Mouse (Mus musculus): ENCODE measurements around the gene Kif18b. TPM values are rescaled to one million over a fixed set of nuclear protein-coding genes. Genes with fewer than 3 reads are reported as not detected.
A peak's percentile ranks its signal among the peaks of the same experiment; 100 is the strongest.

The Kif18b gene
- polyA plus RNA-seq, 1 experiment = 5.0 TPM

DNA sequence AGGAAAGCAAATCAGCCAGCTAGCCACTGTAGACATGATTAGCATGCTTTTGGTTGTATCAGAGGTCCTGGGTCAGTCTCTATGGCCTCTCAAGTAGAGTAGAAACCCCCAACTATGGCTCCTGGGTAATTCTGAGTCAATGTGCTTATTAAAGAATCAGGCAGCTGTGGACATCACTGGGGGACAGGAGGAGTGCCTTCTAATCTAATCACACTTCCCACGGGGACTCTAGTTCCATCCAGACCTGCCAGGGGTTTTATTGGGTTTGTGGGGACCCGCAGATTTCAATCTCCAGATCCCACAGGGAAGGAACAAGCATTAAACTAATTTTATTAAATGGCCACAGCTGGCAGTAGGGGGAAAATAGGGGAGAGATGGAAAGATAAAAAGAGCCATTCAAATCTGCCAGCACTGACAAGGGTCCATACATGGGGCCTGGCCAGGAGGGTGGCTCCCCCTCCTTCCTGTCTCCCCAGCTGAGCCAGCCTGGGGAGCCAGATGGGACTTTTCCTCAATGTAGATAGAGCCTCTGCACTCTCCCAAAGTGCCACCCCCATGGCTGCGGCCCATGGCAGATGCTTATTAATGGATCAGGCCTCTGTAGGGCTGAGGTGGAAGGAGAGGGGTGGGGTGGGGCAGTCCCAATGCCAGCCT is 12.7 kb upstream of the Kif18b start:
- Histone ChIP-seq H3K27ac (ENCODE audit: insufficient read depth, low read depth, low read length) (no peak overlapping the region), H3K4me1 (ENCODE audit: control insufficient read depth, insufficient read depth, insufficient read length, low read length) (no peaks in the 10 kb centered on the region), H3K4me3 (ENCODE audit: low read depth, low read length) (no peak overlapping the region), H3K36me3 (ENCODE audit: control insufficient read depth, insufficient read depth, low read length) (no peaks in the 10 kb centered on the region), H3K27me3 (ENCODE audit: control insufficient read depth, insufficient read depth, low read length) (peaks cover 16% of the 10 kb centered on the region; the same call in 1 of the 2 replicates)
- TF ChIP-seq POLR2A (IDR thresholded peaks at IDR 0.05; ENCODE audit: low read depth, low read length) (no peak), CTCF (IDR thresholded peaks at IDR 0.05; ENCODE audit: extremely low read depth, insufficient read length, insufficient replicate concordance, low read depth, low read length) (no peak)
- WGBS = 64% methylated on average over 3 of the region's 3 CpGs

DNA sequence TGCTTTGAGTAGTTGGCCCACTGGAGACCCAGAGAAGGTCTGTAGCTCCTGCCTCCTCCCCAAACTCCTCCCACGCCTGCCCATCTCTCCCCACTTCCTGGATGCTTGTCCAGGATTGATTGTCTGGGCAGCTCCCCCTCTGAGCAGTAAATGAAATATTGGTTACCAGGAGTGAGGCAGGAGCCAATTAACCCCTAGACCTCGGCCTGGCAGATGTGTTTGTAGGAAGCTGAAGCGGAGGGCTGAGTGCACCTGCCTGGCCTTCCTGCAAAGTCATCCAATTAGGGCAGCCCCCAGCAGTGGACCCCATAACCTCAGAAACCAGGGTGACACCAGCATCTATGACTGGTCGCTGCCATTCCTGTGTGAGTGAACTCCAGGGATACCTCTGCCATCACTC is 11.3 kb upstream of the Kif18b start:
- no peaks in the 10 kb centered on the region for H3K36me3 ChIP-seq (ENCODE audit: control insufficient read depth, insufficient read depth, low read length)
- 43% methylated on average over 4 of the region's 4 CpGs for WGBS
- H3K27ac ChIP-seq (ENCODE audit: insufficient read depth, low read depth, low read length) = no peak overlapping the region
- no peak overlapping the region for H3K4me3 ChIP-seq (ENCODE audit: low read depth, low read length)
- H3K27me3 ChIP-seq (ENCODE audit: control insufficient read depth, insufficient read depth, low read length) = peaks cover 13% of the 10 kb centered on the region; the same call in 1 of the 2 replicates
- TF ChIP-seq CTCF (IDR thresholded peaks at IDR 0.05; ENCODE audit: extremely low read depth, insufficient read length, insufficient replicate concordance, low read depth, low read length) = no peak
- no peak for TF ChIP-seq POLR2A (IDR thresholded peaks at IDR 0.05; ENCODE audit: low read depth, low read length)
- no peaks in the 10 kb centered on the region for H3K4me1 ChIP-seq (ENCODE audit: control insufficient read depth, insufficient read depth, insufficient read length, low read length)

DNA sequence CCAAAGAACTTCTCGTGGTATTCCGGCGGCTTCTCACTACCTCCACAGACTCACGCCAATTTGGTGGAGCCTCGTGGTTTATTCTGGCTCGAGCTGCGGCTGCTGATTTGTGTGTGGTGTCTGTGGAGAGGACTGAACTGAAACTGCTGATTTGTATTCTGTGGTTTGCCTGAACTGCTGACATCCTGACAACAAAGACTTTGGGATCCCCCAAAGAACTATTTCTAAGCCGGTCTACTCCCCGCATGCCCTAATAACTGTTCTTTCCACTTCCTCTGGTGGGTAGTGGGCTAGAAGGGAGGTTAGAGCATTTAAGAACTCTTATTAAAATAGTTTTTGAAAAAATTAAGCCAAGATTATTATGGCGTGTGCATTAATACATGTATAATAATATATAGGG is 5.7 kb upstream of the Kif18b start:
- H3K4me3 ChIP-seq (ENCODE audit: low read depth, low read length) = no peak overlapping the region
- no peaks in the 10 kb centered on the region for H3K4me1 ChIP-seq (ENCODE audit: control insufficient read depth, insufficient read depth, insufficient read length, low read length)
- no peak overlapping the region for H3K27ac ChIP-seq (ENCODE audit: insufficient read depth, low read depth, low read length)
- 85% methylated on average over 10 of the region's 10 CpGs for WGBS
- H3K27me3 ChIP-seq (ENCODE audit: control insufficient read depth, insufficient read depth, low read length) = peaks cover 9% of the 10 kb centered on the region; the same call in 1 of the 2 replicates
- no peaks in the 10 kb centered on the region for H3K36me3 ChIP-seq (ENCODE audit: control insufficient read depth, insufficient read depth, low read length)
- no peak for TF ChIP-seq POLR2A (IDR thresholded peaks at IDR 0.05; ENCODE audit: low read depth, low read length)
- no peak for TF ChIP-seq CTCF (IDR thresholded peaks at IDR 0.05; ENCODE audit: extremely low read depth, insufficient read length, insufficient replicate concordance, low read depth, low read length)

DNA sequence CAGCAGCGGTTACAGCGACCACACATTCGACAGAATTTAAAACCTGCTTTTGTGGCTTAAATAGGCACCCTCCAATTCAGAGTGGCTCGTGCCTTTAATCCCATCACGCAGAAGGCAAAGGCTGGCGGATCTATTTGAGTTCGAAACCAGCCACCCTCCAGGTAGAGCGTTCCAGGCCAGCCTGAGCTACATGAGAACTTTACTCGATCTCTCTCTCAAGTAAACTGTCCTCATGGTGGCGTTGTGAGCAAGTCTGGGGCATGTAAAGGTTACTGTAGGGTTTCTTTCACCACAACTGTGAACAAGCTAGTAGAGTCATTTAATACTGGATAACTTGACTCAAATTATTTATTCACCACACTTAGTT is 410 bp upstream of the Kif18b start:
- peak; percentile 4; the same call in 1 of the 2 replicates for TF ChIP-seq CTCF (IDR thresholded peaks at IDR 0.05; ENCODE audit: extremely low read depth, insufficient read length, insufficient replicate concordance, low read depth, low read length)
- no peak for TF ChIP-seq POLR2A (IDR thresholded peaks at IDR 0.05; ENCODE audit: low read depth, low read length)
- no peaks in the 10 kb centered on the region for H3K4me1 ChIP-seq (ENCODE audit: control insufficient read depth, insufficient read depth, insufficient read length, low read length)
- 2% methylated on average over 10 of the region's 10 CpGs for WGBS
- peak overlapping the region; percentile 60 for H3K27ac ChIP-seq (ENCODE audit: insufficient read depth, low read depth, low read length)
- H3K27me3 ChIP-seq (ENCODE audit: control insufficient read depth, insufficient read depth, low read length) = 0 out of 2 replicates have a peak, but pooled peaks cover under 1% of the 10 kb centered on the region
- H3K4me3 ChIP-seq (ENCODE audit: low read depth, low read length) = peak overlapping the region; percentile 92
- no peaks in the 10 kb centered on the region for H3K36me3 ChIP-seq (ENCODE audit: control insufficient read depth, insufficient read depth, low read length)

DNA sequence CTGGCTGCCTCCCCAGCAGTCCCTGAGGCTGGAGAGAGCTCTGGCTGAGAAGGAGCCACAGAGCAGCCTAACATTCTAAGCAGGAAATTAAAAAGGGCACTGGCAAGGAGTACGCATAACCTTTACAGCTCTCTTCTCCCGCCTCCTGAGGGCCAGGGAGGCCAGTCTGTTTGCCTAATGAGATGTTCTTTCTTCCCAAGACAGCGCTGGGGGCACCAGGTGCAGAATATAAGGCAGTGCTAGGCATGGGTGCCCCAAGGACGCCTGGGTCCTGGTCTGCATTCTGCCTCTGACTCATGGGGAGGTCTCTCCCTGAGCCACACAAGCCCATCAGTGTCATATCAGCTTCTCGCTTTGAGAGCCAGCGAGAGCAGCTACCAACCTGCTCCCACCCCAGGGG is 3.4 kb downstream of the Kif18b start:
- Histone ChIP-seq H3K27me3 (ENCODE audit: control insufficient read depth, insufficient read depth, low read length) (no peaks in the 10 kb centered on the region), H3K27ac (ENCODE audit: insufficient read depth, low read depth, low read length) (no peak overlapping the region), H3K4me1 (ENCODE audit: control insufficient read depth, insufficient read depth, insufficient read length, low read length) (no peaks in the 10 kb centered on the region), H3K4me3 (ENCODE audit: low read depth, low read length) (no peak overlapping the region), H3K36me3 (ENCODE audit: control insufficient read depth, insufficient read depth, low read length) (no peaks in the 10 kb centered on the region)
- WGBS = 79% methylated on average over 6 of the region's 6 CpGs
- no peak for TF ChIP-seq POLR2A (IDR thresholded peaks at IDR 0.05; ENCODE audit: low read depth, low read length)
- no peak for TF ChIP-seq CTCF (IDR thresholded peaks at IDR 0.05; ENCODE audit: extremely low read depth, insufficient read length, insufficient replicate concordance, low read depth, low read length)

DNA sequence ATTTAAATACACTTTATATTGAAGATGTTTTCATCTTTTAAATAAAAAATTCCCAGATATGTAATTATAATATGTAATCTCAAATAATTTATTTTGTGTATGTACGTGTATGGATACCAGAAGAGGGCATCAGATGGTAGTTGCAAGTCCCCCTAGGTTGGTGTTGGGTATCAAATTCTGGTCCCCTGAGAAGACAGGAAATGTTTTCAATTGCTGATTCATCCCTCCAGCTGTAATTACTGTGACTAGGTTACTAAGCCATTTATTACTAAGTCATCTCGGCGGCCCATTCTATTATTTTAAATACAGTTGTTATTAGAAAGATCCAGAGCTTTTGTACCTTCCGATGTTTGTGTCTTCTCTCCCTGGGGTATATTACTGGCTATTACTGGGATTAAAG is 6.8 kb downstream of the Kif18b start:
- H3K36me3 ChIP-seq (ENCODE audit: control insufficient read depth, insufficient read depth, low read length) = peaks cover 8% of the 10 kb centered on the region; the same call in 1 of the 2 replicates
- 89% methylated on average over 4 of the region's 4 CpGs for WGBS
- no peaks in the 10 kb centered on the region for H3K4me1 ChIP-seq (ENCODE audit: control insufficient read depth, insufficient read depth, insufficient read length, low read length)
- no peaks in the 10 kb centered on the region for H3K27me3 ChIP-seq (ENCODE audit: control insufficient read depth, insufficient read depth, low read length)
- H3K4me3 ChIP-seq (ENCODE audit: low read depth, low read length) = no peak overlapping the region
- H3K27ac ChIP-seq (ENCODE audit: insufficient read depth, low read depth, low read length) = no peak overlapping the region
- TF ChIP-seq POLR2A (IDR thresholded peaks at IDR 0.05; ENCODE audit: low read depth, low read length) (no peak), CTCF (IDR thresholded peaks at IDR 0.05; ENCODE audit: extremely low read depth, insufficient read length, insufficient replicate concordance, low read depth, low read length) (no peak)

DNA sequence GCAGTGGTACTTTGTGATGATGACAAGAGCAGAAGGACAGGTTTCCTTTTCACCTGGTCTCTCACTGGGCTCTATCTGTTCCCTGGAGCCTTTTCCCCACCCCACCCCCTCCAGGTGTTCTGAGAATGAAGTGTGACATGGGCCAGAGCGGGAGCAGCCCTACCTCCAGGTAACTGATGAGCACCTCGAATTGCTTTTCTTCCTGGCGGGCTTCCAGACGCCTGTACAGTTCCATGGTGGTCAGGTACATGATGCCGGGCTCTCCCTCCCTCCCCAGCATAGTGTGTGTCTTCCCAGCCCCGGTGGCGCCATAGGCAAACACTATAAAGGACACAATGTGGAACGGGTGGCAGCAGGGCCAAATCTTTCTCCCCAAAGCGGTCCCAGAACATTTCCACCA is 9.5 kb downstream of the Kif18b start:
- 88% methylated on average over 9 of the region's 9 CpGs for WGBS
- TF ChIP-seq POLR2A (IDR thresholded peaks at IDR 0.05; ENCODE audit: low read depth, low read length) (no peak), CTCF (IDR thresholded peaks at IDR 0.05; ENCODE audit: extremely low read depth, insufficient read length, insufficient replicate concordance, low read depth, low read length) (no peak)
- peaks cover 11% of the 10 kb centered on the region for H3K36me3 ChIP-seq (ENCODE audit: control insufficient read depth, insufficient read depth, low read length)
- no peaks in the 10 kb centered on the region for H3K27me3 ChIP-seq (ENCODE audit: control insufficient read depth, insufficient read depth, low read length)
- no peak overlapping the region for H3K4me3 ChIP-seq (ENCODE audit: low read depth, low read length)
- no peak overlapping the region for H3K27ac ChIP-seq (ENCODE audit: insufficient read depth, low read depth, low read length)
- no peaks in the 10 kb centered on the region for H3K4me1 ChIP-seq (ENCODE audit: control insufficient read depth, insufficient read depth, insufficient read length, low read length)
